Mouse (Mus musculus): Measurements from ENCODE around the gene Klb. TPM values are rescaled to one million over a fixed set of nuclear protein-coding genes. Genes with fewer than 3 reads are reported as not detected.
A peak's percentile ranks its signal among the peaks of the same experiment; 100 is the strongest.

The Klb gene
- total and polyA plus RNA-seq, 3 experiments = not detected

DNA sequence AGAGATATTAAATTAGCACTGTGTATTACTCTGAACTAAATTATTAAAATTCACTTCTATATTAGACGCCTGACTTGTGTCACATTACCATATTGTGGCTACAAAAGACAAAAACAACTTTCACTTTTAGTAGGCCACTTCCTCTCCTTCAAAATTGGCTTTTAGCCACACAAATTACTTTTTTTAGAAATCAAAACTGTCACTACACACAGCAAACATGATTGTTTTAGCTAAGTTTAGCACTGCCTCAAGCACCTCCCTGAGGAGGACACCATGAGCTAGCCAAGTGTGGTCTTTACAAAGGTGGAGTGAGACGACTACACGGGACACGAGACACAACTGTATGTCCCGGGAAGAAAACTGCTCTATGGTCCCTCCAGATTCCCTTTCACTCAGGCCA is 21.9 kb upstream of the Klb start:
- Histone ChIP-seq H3K4me1 (ENCODE audit: control insufficient read depth in 1 of 2, insufficient read depth in 2 of 2) (peaks cover 8 to 91% of the 10 kb centered on the region in 2 experiments), H3K79me2 (replicated peaks; ENCODE audit: control insufficient read depth, extremely low read depth, insufficient read depth, poor library complexity, severe bottlenecking) (peaks cover 51% of the 10 kb centered on the region), H3K9ac (ENCODE audit: insufficient read depth, low read depth) (no peak overlapping the region; the same call in 1 of the 2 replicates), H3K4me3 (replicated peaks in 1 of 3; ENCODE audit: low read depth in 2 of 3, low read length in 2 of 3, poor library complexity in 1 of 3) (peak overlapping the region in 1 of 3 experiments; percentile 18), H3K9me3 (replicated peaks; ENCODE audit: low read length) (no peaks in the 10 kb centered on the region), H3K4me2 (ENCODE audit: insufficient read depth, low read depth, poor library complexity, severe bottlenecking) (peak overlapping the region; percentile 58), H3K36me3 (replicated peaks in 1 of 2; ENCODE audit: control insufficient read depth in 1 of 2, insufficient read depth in 1 of 2, low read length in 1 of 2) (peaks cover 5 to 25% of the 10 kb centered on the region in 2 experiments), H3K27me3 (replicated peaks) (no peaks in the 10 kb centered on the region), H3K27ac (ENCODE audit: insufficient read depth, low read depth) (no peak overlapping the region)
- DNase-seq (ENCODE audit: extremely low read depth) = peak; percentile 67
- TF ChIP-seq MXI1 (IDR thresholded peaks at IDR 0.05; ENCODE audit: low read depth, low read length) (no peak), JUND (conservative IDR thresholded peaks at IDR 0.05; ENCODE audit: low read depth, low read length) (peak; percentile 73), EP300 (IDR thresholded peaks at IDR 0.05; ENCODE audit: low read length) (peak; percentile 90), JUN (IDR thresholded peaks at IDR 0.05; ENCODE audit: insufficient read depth, low read depth, low read length) (peak; percentile 52; the same call in 1 of the 2 replicates), BHLHE40 (IDR thresholded peaks at IDR 0.05; ENCODE audit: low read depth, low read length) (peak; percentile 95), MAZ (IDR thresholded peaks at IDR 0.05; ENCODE audit: low read depth, low read length) (no peak), MAFK (IDR thresholded peaks at IDR 0.05; ENCODE audit: insufficient replicate concordance, low read length) (peak; percentile 79), MEF2A (IDR thresholded peaks at IDR 0.05; ENCODE audit: borderline replicate concordance, low read depth, low read length) (peak; percentile 96), PAX5 (IDR thresholded peaks at IDR 0.05; ENCODE audit: low read length) (no peak), ZKSCAN1 (IDR thresholded peaks at IDR 0.05; ENCODE audit: borderline replicate concordance, low read depth, low read length) (no peak), IRF4 (IDR thresholded peaks at IDR 0.05; ENCODE audit: low read depth, low read length) (peak; percentile 89), RAD21 (IDR thresholded peaks at IDR 0.05; ENCODE audit: low read depth, low read length) (no peak), RCOR1 (conservative IDR thresholded peaks at IDR 0.05; ENCODE audit: low read depth, low read length) (0 out of 2 replicates have a peak, but pooled peaks have one; percentile 20), ZNF384 (IDR thresholded peaks at IDR 0.05; ENCODE audit: low read depth, low read length) (peak; percentile 62), SIN3A (IDR thresholded peaks at IDR 0.05; ENCODE audit: low read length) (peak; percentile 50; the same call in 1 of the 2 replicates), POLR2AphosphoS2 (IDR thresholded peaks at IDR 0.05; ENCODE audit: low read depth, low read length) (no peak), ETS1 (conservative IDR thresholded peaks at IDR 0.05; ENCODE audit: low read depth, low read length) (peak; percentile 88)
- dilution Hi-C loops (cut with MboI; ENCODE audit: extremely low pct_ligation_motif_present, extremely low pct_unique_long_range_greater_than_20kb, low sequenced_read_pairs) (no loop called here), in situ Hi-C loops (cut with MboI; ENCODE audit: low pct_ligation_motif_present, low pct_unique_long_range_greater_than_20kb, low sequenced_read_pairs) (no loop called here)

DNA sequence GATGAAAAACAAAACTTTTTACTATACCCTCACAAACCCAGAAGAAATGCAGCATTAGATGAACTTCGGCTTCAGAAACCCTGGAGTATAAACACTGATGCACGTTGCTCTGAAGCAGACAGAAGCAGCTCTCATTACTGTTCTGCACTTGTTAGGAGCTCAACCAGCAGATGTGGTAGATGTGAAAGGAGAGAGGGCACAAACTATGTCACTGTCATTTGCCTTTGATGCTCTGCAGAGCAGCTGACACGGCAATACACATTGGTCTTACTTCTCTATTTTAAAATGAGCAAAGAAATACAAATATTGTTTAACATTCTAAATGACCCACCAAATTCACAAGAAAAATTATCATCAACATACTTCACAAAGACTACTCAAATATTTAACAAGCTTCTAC is 18.1 kb upstream of the Klb start:
- peaks cover 64% of the 10 kb centered on the region for H3K79me2 ChIP-seq (replicated peaks; ENCODE audit: control insufficient read depth, extremely low read depth, insufficient read depth, poor library complexity, severe bottlenecking)
- no peak overlapping the region for H3K9ac ChIP-seq (ENCODE audit: insufficient read depth, low read depth)
- H3K27me3 ChIP-seq (replicated peaks) = no peaks in the 10 kb centered on the region
- in situ Hi-C loops (cut with MboI; ENCODE audit: low pct_ligation_motif_present, low pct_unique_long_range_greater_than_20kb, low sequenced_read_pairs) (no loop called here), dilution Hi-C loops (cut with MboI; ENCODE audit: extremely low pct_ligation_motif_present, extremely low pct_unique_long_range_greater_than_20kb, low sequenced_read_pairs) (no loop called here)
- H3K4me3 ChIP-seq (replicated peaks in 1 of 3; ENCODE audit: low read depth in 2 of 3, low read length in 2 of 3, poor library complexity in 1 of 3) = no peak overlapping the region
- peaks cover 2 to 31% of the 10 kb centered on the region in 2 experiments for H3K36me3 ChIP-seq (replicated peaks in 1 of 2; ENCODE audit: control insufficient read depth in 1 of 2, insufficient read depth in 1 of 2, low read length in 1 of 2)
- TF ChIP-seq JUN (IDR thresholded peaks at IDR 0.05; ENCODE audit: insufficient read depth, low read depth, low read length) (no peak), ZNF384 (IDR thresholded peaks at IDR 0.05; ENCODE audit: low read depth, low read length) (no peak), EP300 (IDR thresholded peaks at IDR 0.05; ENCODE audit: low read length) (no peak)
- H3K4me2 ChIP-seq (ENCODE audit: insufficient read depth, low read depth, poor library complexity, severe bottlenecking) = no peak overlapping the region
- H3K4me1 ChIP-seq (ENCODE audit: control insufficient read depth in 1 of 2, insufficient read depth in 2 of 2) = peaks cover 3 to 78% of the 10 kb centered on the region in 2 experiments; a peak in 3 of 4 replicates
- H3K27ac ChIP-seq (ENCODE audit: insufficient read depth, low read depth) = no peak overlapping the region
- H3K9me3 ChIP-seq (replicated peaks; ENCODE audit: low read length) = no peaks in the 10 kb centered on the region
- DNase-seq (ENCODE audit: extremely low read depth) = no peak
